Mouse (Mus musculus): ENCODE results near the gene Tmcc3. TPM values are rescaled to one million over a fixed set of nuclear protein-coding genes. Genes with fewer than 3 reads are reported as not detected.

The Tmcc3 gene
- polyA plus RNA-seq, 1 experiment = 31.5 TPM

- no peak for DNase-seq (ENCODE audit: low read depth)
These were observed 48.9 kb downstream of the Tmcc3 start for GRCm38 (mm10) chr10:94360664-94361063.

GRCm38 (mm10) chr10:94371293-94371692 is 59.5 kb downstream of the Tmcc3 start:
- DNase-seq (ENCODE audit: low read depth) = no peak

GRCm38 (mm10) chr10:94376941-94377340 is 65.2 kb downstream of the Tmcc3 start:
- DNase-seq (ENCODE audit: low read depth) = no peak

GRCm38 (mm10) chr10:94377844-94378243 is 66.1 kb downstream of the Tmcc3 start:
- DNase-seq (ENCODE audit: low read depth) = no peak

- peak; percentile 69 for DNase-seq (ENCODE audit: low read depth)
These were observed 66.6 kb downstream of the Tmcc3 start for GRCm38 (mm10) chr10:94378383-94378782.

- no peak for DNase-seq (ENCODE audit: low read depth)
These were observed 68.3 kb downstream of the Tmcc3 start for GRCm38 (mm10) chr10:94380082-94380481.

GRCm38 (mm10) chr10:94380662-94381392 is 69.1 kb downstream of the Tmcc3 start:
- no peak for DNase-seq (ENCODE audit: low read depth)

- DNase-seq (ENCODE audit: low read depth) = no peak
These were observed 69.6 kb downstream of the Tmcc3 start for GRCm38 (mm10) chr10:94381393-94381740.

GRCm38 (mm10) chr10:94382618-94383017 is 70.9 kb downstream of the Tmcc3 start:
- no peak for DNase-seq (ENCODE audit: low read depth)

- no peak for DNase-seq (ENCODE audit: low read depth)
These were observed 71.8 kb downstream of the Tmcc3 start for GRCm38 (mm10) chr10:94383565-94383964.

- no peak for DNase-seq (ENCODE audit: low read depth)
These were observed 77.5 kb downstream of the Tmcc3 start for GRCm38 (mm10) chr10:94389219-94389618.

- DNase-seq (ENCODE audit: low read depth) = no peak
These were observed 79.3 kb downstream of the Tmcc3 start for GRCm38 (mm10) chr10:94391049-94391448.

- no peak for DNase-seq (ENCODE audit: low read depth)
These were observed 82.5 kb downstream of the Tmcc3 start for GRCm38 (mm10) chr10:94394286-94394685.

- DNase-seq (ENCODE audit: low read depth) = no peak
These were observed 86.3 kb downstream of the Tmcc3 start for GRCm38 (mm10) chr10:94397833-94398596.

GRCm38 (mm10) chr10:94400895-94401294 is 89.1 kb downstream of the Tmcc3 start:
- no peak for DNase-seq (ENCODE audit: low read depth)

- no peak for DNase-seq (ENCODE audit: low read depth)
These were observed 93.7 kb downstream of the Tmcc3 start for GRCm38 (mm10) chr10:94405456-94405855.

- no peak for DNase-seq (ENCODE audit: low read depth)
These were observed 95.1 kb downstream of the Tmcc3 start for GRCm38 (mm10) chr10:94406821-94407220.

GRCm38 (mm10) chr10:94408356-94409146 is 96.8 kb downstream of the Tmcc3 start:
- no peak for DNase-seq (ENCODE audit: low read depth)

GRCm38 (mm10) chr10:94409661-94410060 is 97.9 kb downstream of the Tmcc3 start:
- no peak for DNase-seq (ENCODE audit: low read depth)

- DNase-seq (ENCODE audit: low read depth) = no peak
These were observed 99.8 kb downstream of the Tmcc3 start for GRCm38 (mm10) chr10:94411594-94411993.

- no peak for DNase-seq (ENCODE audit: low read depth)
These were observed 102.3 kb downstream of the Tmcc3 start for GRCm38 (mm10) chr10:94413770-94414651.

Measured in gonadal fat pad, adult 2 months (tissue).